8 mouse cellular contexts compared by ENCODE assay signal in the genomic region with DNA sequence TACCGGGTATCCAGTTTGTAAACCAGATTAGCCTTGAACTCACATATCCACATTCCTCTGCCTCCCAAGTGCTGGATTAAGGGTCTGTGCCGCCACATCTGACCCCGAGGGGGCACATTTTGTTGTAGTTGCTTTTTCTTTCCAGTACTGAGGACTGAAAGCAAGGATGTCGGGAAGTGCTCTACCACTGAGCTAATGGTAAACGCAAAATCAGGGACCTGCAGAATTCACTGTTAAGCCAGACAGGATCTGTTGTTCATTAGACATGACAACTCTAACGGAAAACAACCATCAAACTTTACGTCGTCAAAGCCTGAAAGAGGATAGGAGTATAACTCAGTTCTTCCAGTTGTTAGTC. TPM values are rescaled to one million over a fixed set of nuclear protein-coding genes. Genes with fewer than 3 reads are reported as not detected.
DNase-seq lines count a peak whose midpoint lies in the region; ATAC-seq and TF ChIP-seq lines count a peak whose summit lies in the region.

No protein-coding gene starts in this region.

- DNase-seq in lung, adult 2 months, result no peak
- DNase-seq in lung, postnatal 36 days, result no peak
- DNase-seq in embryonic facial prominence, embryonic 11.5 days (ENCODE audit: low spot score), result no peak
- no peak for DNase-seq in midbrain, embryonic 10.5 days (ENCODE audit: low spot score)
- no peak for DNase-seq in embryo, embryonic 11 days
- DNase-seq in left cerebral cortex, postnatal 14 days (ENCODE audit: low spot score in 2 of 2), result no peak
- DNase-seq in frontal cortex, postnatal 36 days (ENCODE audit: low spot score in 2 of 2), result no peak

- H3K4me3 ChIP-seq in lung, adult 2 months (replicated peaks; ENCODE audit: extremely low read depth, low read depth, low read length), result peak overlapping the region; percentile 72
- peak overlapping the region; percentile 76 for H3K4me3 ChIP-seq in embryonic facial prominence, embryonic 11.5 days (ENCODE audit: low read depth, low read length)
- peak overlapping the region; percentile 85 for H3K4me3 ChIP-seq in hindbrain, embryonic 12.5 days
- H3K4me3 ChIP-seq in midbrain, embryonic 10.5 days, result peak overlapping the region; percentile 78

- H3K36me3 ChIP-seq in embryonic facial prominence, embryonic 11.5 days (replicated peaks; ENCODE audit: control insufficient read depth, insufficient read depth, low read depth, low read length), result no peaks in the 10 kb centered on the region
- peaks cover 16% of the 10 kb centered on the region for H3K36me3 ChIP-seq in hindbrain, embryonic 12.5 days
- peaks cover 25% of the 10 kb centered on the region for H3K36me3 ChIP-seq in midbrain, embryonic 10.5 days

- H3K4me2 ChIP-seq in embryonic facial prominence, embryonic 11.5 days (ENCODE audit: low read depth, low read length), result peak overlapping the region; percentile 54
- peak overlapping the region; percentile 66 for H3K4me2 ChIP-seq in hindbrain, embryonic 12.5 days (replicated peaks)

- intact Hi-C loops in left cerebral cortex, postnatal 14 days (cut with DNase I), result loop anchor here (5.0 kb wide), 1 partner anchor 64 kb away; a partner anchor contains a TSS

- H3K4me1 ChIP-seq in lung, adult 2 months (ENCODE audit: control insufficient read depth, insufficient read depth, low read length), result peaks cover 4% of the 10 kb centered on the region; the same call in 1 of the 2 replicates
- no peaks in the 10 kb centered on the region for H3K4me1 ChIP-seq in embryonic facial prominence, embryonic 11.5 days (ENCODE audit: control insufficient read depth, insufficient read depth, low read length)
- peaks cover 20% of the 10 kb centered on the region for H3K4me1 ChIP-seq in hindbrain, embryonic 12.5 days
- H3K4me1 ChIP-seq in midbrain, embryonic 10.5 days, result peaks cover 24% of the 10 kb centered on the region

- peak overlapping the region; percentile 58 for H3K9ac ChIP-seq in embryonic facial prominence, embryonic 11.5 days (replicated peaks; ENCODE audit: low read length)
- peak overlapping the region; percentile 39 for H3K9ac ChIP-seq in hindbrain, embryonic 12.5 days

- ATAC-seq in embryonic facial prominence, embryonic 11.5 days (replicated peaks; ENCODE audit: insufficient number of reproducible peaks, low FRiP score, low TSS enrichment, low read depth), result peak; percentile 22
- peak; percentile 61 for ATAC-seq in hindbrain, embryonic 12.5 days (ENCODE audit: low FRiP score)

- WGBS in lung, adult 2 months, result 2% methylated on average over 8 of the region's 8 CpGs
- WGBS in embryonic facial prominence, embryonic 11.5 days, result 3% methylated on average over 8 of the region's 8 CpGs
- WGBS in hindbrain, embryonic 12.5 days, result 4% methylated on average over 8 of the region's 8 CpGs
- WGBS in midbrain, embryonic 10.5 days, result 3% methylated on average over 8 of the region's 8 CpGs

- H3K27me3 ChIP-seq in embryonic facial prominence, embryonic 11.5 days (ENCODE audit: control insufficient read depth, insufficient read depth, low read length), result no peaks in the 10 kb centered on the region
- no peaks in the 10 kb centered on the region for H3K27me3 ChIP-seq in hindbrain, embryonic 12.5 days
- no peaks in the 10 kb centered on the region for H3K27me3 ChIP-seq in midbrain, embryonic 10.5 days (ENCODE audit: low read depth, poor library complexity, severe bottlenecking)

- TF ChIP-seq CTCF in lung, adult 2 months (IDR thresholded peaks at IDR 0.05; ENCODE audit: insufficient read depth, low read length), result no peak

- no peaks in the 10 kb centered on the region for H3K9me3 ChIP-seq in embryonic facial prominence, embryonic 11.5 days (replicated peaks; ENCODE audit: control insufficient read depth, low read length)
- H3K9me3 ChIP-seq in hindbrain, embryonic 12.5 days (replicated peaks), result no peaks in the 10 kb centered on the region
- no peaks in the 10 kb centered on the region for H3K9me3 ChIP-seq in midbrain, embryonic 10.5 days (replicated peaks)

- no peak overlapping the region for H3K27ac ChIP-seq in embryonic facial prominence, embryonic 11.5 days (replicated peaks; ENCODE audit: low read depth, low read length)
- H3K27ac ChIP-seq in hindbrain, embryonic 12.5 days, result peak overlapping the region; percentile 92
- H3K27ac ChIP-seq in midbrain, embryonic 10.5 days (replicated peaks), result peak overlapping the region; percentile 95

- no peak for TF ChIP-seq POLR2A in lung, adult 2 months (IDR thresholded peaks at IDR 0.05; ENCODE audit: borderline replicate concordance, extremely low read depth, low read depth, low read length)

RNA-seq across cellular contexts. Expression of a gene that starts 0.4 kb away (rescaled TPM):
- 35.0 and 69.1 TPM in 2 replicates for polyA plus RNA-seq in lung, adult 2 months (2012; rRNA removed)
- polyA plus RNA-seq in embryonic facial prominence, embryonic 11.5 days (2014; fragmentation: Nextera tagmentation; extraction: Ambion mirVana), result 239 and 261 TPM in 2 replicates
- polyA plus RNA-seq in hindbrain, embryonic 12.5 days (2016; fragmentation: Nextera tagmentation; extraction: Ambion mirVana), result 209 TPM in 2 replicates
- polyA plus RNA-seq in midbrain, embryonic 10.5 days (2016; fragmentation: Nextera tagmentation; extraction: Ambion mirVana), result 251 and 254 TPM in 2 replicates
- total RNA-seq in left cerebral cortex, postnatal 14 days (2021), result 100 to 1,000 TPM; 129 to 134 TPM

RNA-seq across cellular contexts. Expression of a gene that starts 39.1 kb away (rescaled TPM):
- polyA plus RNA-seq in lung, adult 2 months (2012; rRNA removed), result 4.9 and 6.6 TPM in 2 replicates
- polyA plus RNA-seq in embryonic facial prominence, embryonic 11.5 days (2014; fragmentation: Nextera tagmentation; extraction: Ambion mirVana), result 12.8 and 13.7 TPM in 2 replicates
- 55.5 and 58.3 TPM in 2 replicates for polyA plus RNA-seq in hindbrain, embryonic 12.5 days (2016; fragmentation: Nextera tagmentation; extraction: Ambion mirVana)
- 2.3 and 3.8 TPM in 2 replicates for polyA plus RNA-seq in midbrain, embryonic 10.5 days (2016; fragmentation: Nextera tagmentation; extraction: Ambion mirVana)
- 100 to 1,000 TPM; 261 to 310 TPM for total RNA-seq in left cerebral cortex, postnatal 14 days (2021)

RNA-seq across cellular contexts. Expression of a gene that starts 58.0 kb away (rescaled TPM):
- 10.4 and 15.6 TPM in 2 replicates for polyA plus RNA-seq in lung, adult 2 months (2012; rRNA removed)
- 51.4 and 53.1 TPM in 2 replicates for polyA plus RNA-seq in embryonic facial prominence, embryonic 11.5 days (2014; fragmentation: Nextera tagmentation; extraction: Ambion mirVana)
- polyA plus RNA-seq in hindbrain, embryonic 12.5 days (2016; fragmentation: Nextera tagmentation; extraction: Ambion mirVana), result 49.8 and 56.6 TPM in 2 replicates
- polyA plus RNA-seq in midbrain, embryonic 10.5 days (2016; fragmentation: Nextera tagmentation; extraction: Ambion mirVana), result 57.8 and 58.6 TPM in 2 replicates
- 10 to 100 TPM; 33.1 to 35.0 TPM for total RNA-seq in left cerebral cortex, postnatal 14 days (2021)

RNA-seq across cellular contexts. Expression of a gene that starts 58.1 kb away (rescaled TPM):
- 70.9 and 115 TPM in 2 replicates for polyA plus RNA-seq in lung, adult 2 months (2012; rRNA removed)
- polyA plus RNA-seq in embryonic facial prominence, embryonic 11.5 days (2014; fragmentation: Nextera tagmentation; extraction: Ambion mirVana), result 227 and 230 TPM in 2 replicates
- 182 and 188 TPM in 2 replicates for polyA plus RNA-seq in hindbrain, embryonic 12.5 days (2016; fragmentation: Nextera tagmentation; extraction: Ambion mirVana)
- polyA plus RNA-seq in midbrain, embryonic 10.5 days (2016; fragmentation: Nextera tagmentation; extraction: Ambion mirVana), result 194 and 199 TPM in 2 replicates
- 100 to 1,000 TPM; 224 to 244 TPM for total RNA-seq in left cerebral cortex, postnatal 14 days (2021)
